Mouse (Mus musculus): ENCODE measurements at regions not wholly inside any gene's neighbourhood (a gene's known extent, or its start where the extent isn't known, plus 50 kb on each side); places are given as distances from the start of the nearest gene placed in this dataset.

DNA sequence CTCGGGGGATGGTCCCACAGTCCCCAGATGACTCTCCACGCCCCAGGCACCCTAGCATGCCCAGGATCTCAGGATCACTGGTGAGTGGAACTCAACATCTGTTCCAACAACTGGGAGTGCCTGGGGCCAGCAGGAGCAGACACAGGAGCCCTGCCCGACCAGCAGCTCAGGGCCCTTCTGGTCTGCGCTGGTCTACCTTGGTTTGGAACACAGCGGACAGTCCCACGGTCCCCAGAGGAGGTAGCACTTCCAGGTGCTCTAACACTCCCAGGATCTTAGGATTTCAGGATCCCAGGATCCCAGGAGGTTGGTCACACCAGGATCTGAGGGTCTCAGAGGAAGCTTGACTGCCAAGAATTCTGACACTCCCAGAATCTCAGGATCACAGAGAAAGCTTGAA, 131.8 kb downstream of the Thbs2 start:
- Histone ChIP-seq H3K36me3 (ENCODE audit: insufficient read depth, low read length) (no peaks in the 10 kb centered on the region), H3K4me3 (replicated peaks; ENCODE audit: low read depth, low read length) (no peak overlapping the region), H3K4me2 (ENCODE audit: low read length) (no peak overlapping the region), H3K4me1 (replicated peaks; ENCODE audit: insufficient read depth, low read length) (no peaks in the 10 kb centered on the region), H3K9ac (ENCODE audit: low read depth, low read length) (no peak overlapping the region), H3K9me3 (replicated peaks; ENCODE audit: low read length) (no peaks in the 10 kb centered on the region), H3K27me3 (ENCODE audit: insufficient read depth, low read length) (no peaks in the 10 kb centered on the region), H3K27ac (no peak overlapping the region)
- DNase-seq (ENCODE audit: low spot score): no peak
- WGBS: 79% methylated on average over 6 of the region's 6 CpGs
- no peak for ATAC-seq (replicated peaks; ENCODE audit: low FRiP score, low read depth)
- TF ChIP-seq CTCF (IDR thresholded peaks at IDR 0.05; ENCODE audit: low read depth): no peak

DNA sequence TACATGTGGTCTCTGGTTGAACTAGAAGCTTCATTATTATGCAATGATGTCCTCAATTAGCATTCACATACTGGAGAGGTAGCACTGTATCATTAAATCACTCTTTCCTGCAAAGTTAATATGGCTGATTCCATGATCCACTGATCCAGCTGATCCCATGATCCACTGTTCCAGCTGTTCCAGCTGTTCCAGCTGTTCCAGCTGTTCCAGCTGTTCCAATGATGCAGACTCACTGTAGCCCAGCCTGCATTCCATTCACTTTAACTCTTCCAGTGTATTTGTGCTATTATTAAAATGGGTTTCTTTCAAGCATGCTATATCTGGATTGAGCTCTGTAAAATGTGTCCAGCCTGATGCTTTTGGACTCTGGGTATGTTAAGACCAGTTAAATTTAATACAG, 136.8 kb downstream of the Thbs2 start:
- H3K27me3 ChIP-seq (ENCODE audit: insufficient read depth, low read length): no peaks in the 10 kb centered on the region
- no peak overlapping the region for H3K4me2 ChIP-seq (ENCODE audit: low read length)
- H3K9me3 ChIP-seq (replicated peaks; ENCODE audit: low read length): no peaks in the 10 kb centered on the region
- H3K4me3 ChIP-seq (replicated peaks; ENCODE audit: low read depth, low read length): no peak overlapping the region
- TF ChIP-seq CTCF (IDR thresholded peaks at IDR 0.05; ENCODE audit: low read depth): no peak
- H3K27ac ChIP-seq: no peak overlapping the region
- H3K36me3 ChIP-seq (ENCODE audit: insufficient read depth, low read length): no peaks in the 10 kb centered on the region
- H3K4me1 ChIP-seq (replicated peaks; ENCODE audit: insufficient read depth, low read length): no peaks in the 10 kb centered on the region
- ATAC-seq (replicated peaks; ENCODE audit: low FRiP score, low read depth) (no peak), DNase-seq (ENCODE audit: low spot score) (no peak)
- H3K9ac ChIP-seq (ENCODE audit: low read depth, low read length): no peak overlapping the region

GRCm38 (mm10) chr17:14553195-14553594, 140.8 kb downstream of the Thbs2 start:
- H3K4me3 ChIP-seq (replicated peaks; ENCODE audit: low read depth, low read length): no peak overlapping the region
- H3K27me3 ChIP-seq (ENCODE audit: insufficient read depth, low read length): no peaks in the 10 kb centered on the region
- no peak overlapping the region for H3K9ac ChIP-seq (ENCODE audit: low read depth, low read length)
- H3K27ac ChIP-seq: no peak overlapping the region
- no peak overlapping the region for H3K4me2 ChIP-seq (ENCODE audit: low read length)
- no peaks in the 10 kb centered on the region for H3K9me3 ChIP-seq (replicated peaks; ENCODE audit: low read length)
- DNase-seq (ENCODE audit: low spot score): no peak
- H3K36me3 ChIP-seq (ENCODE audit: insufficient read depth, low read length): no peaks in the 10 kb centered on the region
- ATAC-seq (replicated peaks; ENCODE audit: low FRiP score, low read depth): no peak
- 73% methylated on average over 3 of the region's 3 CpGs for WGBS
- no peak for TF ChIP-seq CTCF (IDR thresholded peaks at IDR 0.05; ENCODE audit: low read depth)
- no peaks in the 10 kb centered on the region for H3K4me1 ChIP-seq (replicated peaks; ENCODE audit: insufficient read depth, low read length)

DNA sequence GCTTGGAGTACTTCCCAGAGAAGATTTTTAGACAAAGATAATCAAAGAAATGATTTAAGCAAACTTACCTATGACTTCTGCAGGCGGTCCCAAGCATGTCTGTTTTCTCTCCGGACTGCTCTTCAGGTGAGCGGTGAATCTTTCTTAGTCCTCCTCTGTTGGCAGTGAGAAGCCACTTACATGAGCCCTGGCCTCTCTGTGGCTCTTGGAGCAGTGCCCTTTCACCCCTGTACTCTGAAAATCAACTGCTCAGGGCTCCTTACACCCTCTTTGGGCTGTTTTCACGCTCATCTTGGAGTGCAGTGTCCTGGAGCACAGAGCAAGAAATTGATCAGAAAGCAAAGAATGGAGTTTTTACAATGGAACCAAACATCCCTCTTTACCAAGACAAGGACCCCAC, 142.0 kb downstream of the Thbs2 start:
- H3K4me3 ChIP-seq (replicated peaks; ENCODE audit: low read depth, low read length): no peak overlapping the region
- H3K27ac ChIP-seq: no peak overlapping the region
- no peak for DNase-seq (ENCODE audit: low spot score)
- H3K36me3 ChIP-seq (ENCODE audit: insufficient read depth, low read length): no peaks in the 10 kb centered on the region
- H3K4me2 ChIP-seq (ENCODE audit: low read length): no peak overlapping the region
- no peaks in the 10 kb centered on the region for H3K4me1 ChIP-seq (replicated peaks; ENCODE audit: insufficient read depth, low read length)
- H3K9ac ChIP-seq (ENCODE audit: low read depth, low read length): no peak overlapping the region
- 76% methylated on average over 4 of the region's 4 CpGs for WGBS
- no peaks in the 10 kb centered on the region for H3K27me3 ChIP-seq (ENCODE audit: insufficient read depth, low read length)
- ATAC-seq (replicated peaks; ENCODE audit: low FRiP score, low read depth): no peak
- TF ChIP-seq CTCF (IDR thresholded peaks at IDR 0.05; ENCODE audit: low read depth): no peak
- no peaks in the 10 kb centered on the region for H3K9me3 ChIP-seq (replicated peaks; ENCODE audit: low read length)

- no peaks in the 10 kb centered on the region for H3K9me3 ChIP-seq (replicated peaks; ENCODE audit: low read length)
- TF ChIP-seq CTCF (IDR thresholded peaks at IDR 0.05; ENCODE audit: low read depth): no peak
- H3K36me3 ChIP-seq (ENCODE audit: insufficient read depth, low read length): no peaks in the 10 kb centered on the region
- H3K4me2 ChIP-seq (ENCODE audit: low read length): no peak overlapping the region
- H3K27me3 ChIP-seq (ENCODE audit: insufficient read depth, low read length): no peaks in the 10 kb centered on the region
- ATAC-seq (replicated peaks; ENCODE audit: low FRiP score, low read depth) (no peak), DNase-seq (ENCODE audit: low spot score) (no peak)
- no peak overlapping the region for H3K4me3 ChIP-seq (replicated peaks; ENCODE audit: low read depth, low read length)
- WGBS: 63% methylated on average over 4 of the region's 4 CpGs
- H3K27ac ChIP-seq: no peak overlapping the region
- H3K9ac ChIP-seq (ENCODE audit: low read depth, low read length): no peak overlapping the region
- no peaks in the 10 kb centered on the region for H3K4me1 ChIP-seq (replicated peaks; ENCODE audit: insufficient read depth, low read length)
Observed at GRCm38 (mm10) chr17:14551610-14552009, 142.4 kb downstream of the Thbs2 start.

- peak; percentile 74 for TF ChIP-seq CTCF (IDR thresholded peaks at IDR 0.05; ENCODE audit: low read depth)
- Histone ChIP-seq H3K9ac (ENCODE audit: low read depth, low read length) (no peak overlapping the region), H3K4me2 (ENCODE audit: low read length) (no peak overlapping the region), H3K9me3 (replicated peaks; ENCODE audit: low read length) (no peaks in the 10 kb centered on the region), H3K36me3 (ENCODE audit: insufficient read depth, low read length) (no peaks in the 10 kb centered on the region), H3K27me3 (ENCODE audit: insufficient read depth, low read length) (no peaks in the 10 kb centered on the region), H3K4me1 (replicated peaks; ENCODE audit: insufficient read depth, low read length) (no peaks in the 10 kb centered on the region), H3K27ac (no peak overlapping the region), H3K4me3 (replicated peaks; ENCODE audit: low read depth, low read length) (no peak overlapping the region)
- 35% methylated on average over 16 of the region's 16 CpGs for WGBS
- 0 out of 2 replicates have a peak, but pooled peaks have one; percentile 49 for ATAC-seq (replicated peaks; ENCODE audit: low FRiP score, low read depth)
- DNase-seq (ENCODE audit: low spot score): peak; percentile 75
Observed at GRCm38 (mm10) chr17:14545822-14546473, 148.1 kb downstream of the Thbs2 start.
